Mouse (Mus musculus): Measurements from ENCODE around the gene Fkbp2. TPM values are rescaled to one million over a fixed set of nuclear protein-coding genes. Genes with fewer than 3 reads are reported as not detected.
A peak's percentile ranks its signal among the peaks of the same experiment; 100 is the strongest.
"Not testable (repeated sequence)": the region's sequence is repeated elsewhere in the genome, so short reads cannot be mapped to it uniquely, and the experiment has no call there.

The Fkbp2 gene
- polyA plus RNA-seq, 1 experiment from 2014 or later, result 84.8 TPM

GRCm38 (mm10) chr19:6996006-6996405 lies 15.7 kb upstream of the Fkbp2 start, which contains the start of the genes Nudt22 and Trpt1:
Gene Nudt22, minus strand, starts transcription at chr19:6996117.
Gene Trpt1, plus strand, starts transcription at chr19:6996131.
- peaks cover 18% of the 10 kb centered on the region for H3K4me1 ChIP-seq (ENCODE audit: insufficient read depth)
- DNase-seq, result peak; percentile 94
- H3K4me2 ChIP-seq, result peak within 1 kb of the TSS; percentile 92
- H3K9me3 ChIP-seq (ENCODE audit: low read depth, low read length), result no peaks in the 10 kb centered on the region
- H3K9ac ChIP-seq, result peak within 1 kb of the TSS; percentile 68
- WGBS, result 1% methylated on average over 24 of the region's 24 CpGs
- peak; percentile 81 for ATAC-seq (ENCODE audit: insufficient read depth)
- 0 out of 2 replicates have a peak, but pooled peaks cover 2% of the 10 kb centered on the region for H3K27me3 ChIP-seq (ENCODE audit: insufficient read depth, low read length)
- no peak for TF ChIP-seq CTCF (IDR thresholded peaks at IDR 0.05; ENCODE audit: low read depth)
- peak within 1 kb of the TSS; percentile 61 for H3K27ac ChIP-seq (ENCODE audit: low read depth)
- H3K36me3 ChIP-seq (ENCODE audit: insufficient read depth), result peaks cover 21% of the 10 kb centered on the region
- H3K4me3 ChIP-seq (ENCODE audit: low read depth, low read length), result peak within 1 kb of the TSS; percentile 55

DNA sequence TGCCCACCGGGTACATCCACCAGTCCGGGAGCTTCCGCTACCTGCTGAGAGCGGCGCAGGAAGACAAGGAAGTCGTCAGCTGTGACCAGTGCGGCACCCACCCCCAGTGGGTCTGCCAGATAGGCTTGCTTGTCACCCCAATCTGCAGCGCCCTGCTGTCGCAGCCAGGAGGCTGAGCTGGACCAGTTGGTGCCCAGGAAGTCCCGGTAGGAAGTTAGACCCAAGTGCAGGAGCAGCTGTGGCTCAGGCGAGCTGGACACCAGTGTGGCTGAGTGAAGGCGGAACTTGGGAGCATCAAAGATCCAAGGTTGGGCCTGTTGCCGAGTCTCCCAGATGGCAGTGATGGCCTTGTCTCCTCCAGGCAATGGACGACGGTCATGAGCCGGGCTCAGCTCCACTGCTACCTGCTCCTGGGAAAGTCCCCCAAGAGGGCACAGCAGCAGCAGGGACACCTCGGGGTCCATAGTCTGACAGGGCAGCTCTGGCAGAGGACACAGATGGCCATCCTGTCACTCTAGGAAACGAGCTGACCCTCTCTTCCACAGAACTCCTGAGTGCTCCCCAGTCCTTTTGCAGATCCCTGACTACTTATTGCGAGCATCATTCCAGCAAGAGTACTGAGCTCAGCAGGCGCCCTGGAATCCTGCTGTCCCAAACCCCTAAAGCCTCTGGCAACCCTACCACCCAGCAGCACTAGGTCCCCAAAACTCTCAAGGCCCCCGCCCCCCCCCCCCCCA lies 15.1 kb upstream of the Fkbp2 start:
- TF ChIP-seq CTCF (IDR thresholded peaks at IDR 0.05; ENCODE audit: low read depth), result no peak
- Histone ChIP-seq H3K4me2 (peak overlapping the region; percentile 92), H3K27ac (ENCODE audit: low read depth) (no peak overlapping the region), H3K36me3 (ENCODE audit: insufficient read depth) (peaks cover 20% of the 10 kb centered on the region), H3K4me3 (ENCODE audit: low read depth, low read length) (peak overlapping the region; percentile 55), H3K27me3 (ENCODE audit: insufficient read depth, low read length) (0 out of 2 replicates have a peak, but pooled peaks cover 2% of the 10 kb centered on the region), H3K9me3 (ENCODE audit: low read depth, low read length) (no peaks in the 10 kb centered on the region), H3K4me1 (ENCODE audit: insufficient read depth) (peaks cover 18% of the 10 kb centered on the region), H3K9ac (peak overlapping the region; percentile 68)
- WGBS, result 39% methylated on average over 20 of the region's 21 CpGs
- DNase-seq, result no peak
- no peak for ATAC-seq (ENCODE audit: insufficient read depth)

- Histone ChIP-seq H3K9ac (no peak overlapping the region), H3K4me2 (peak overlapping the region; percentile 92; the same call in 1 of the 2 replicates), H3K27me3 (ENCODE audit: insufficient read depth, low read length) (0 out of 2 replicates have a peak, but pooled peaks cover 2% of the 10 kb centered on the region), H3K36me3 (ENCODE audit: insufficient read depth) (peaks cover 11% of the 10 kb centered on the region), H3K4me3 (ENCODE audit: low read depth, low read length) (no peak overlapping the region), H3K4me1 (ENCODE audit: insufficient read depth) (peaks cover 18% of the 10 kb centered on the region), H3K27ac (ENCODE audit: low read depth) (no peak overlapping the region), H3K9me3 (ENCODE audit: low read depth, low read length) (no peaks in the 10 kb centered on the region)
- no peak for ATAC-seq (ENCODE audit: insufficient read depth)
- no peak for TF ChIP-seq CTCF (IDR thresholded peaks at IDR 0.05; ENCODE audit: low read depth)
- no peak for DNase-seq
- WGBS, result 77% methylated on average over 8 of the region's 8 CpGs
These were observed 14.2 kb upstream of the Fkbp2 start for GRCm38 (mm10) chr19:6994489-6994888.

DNA sequence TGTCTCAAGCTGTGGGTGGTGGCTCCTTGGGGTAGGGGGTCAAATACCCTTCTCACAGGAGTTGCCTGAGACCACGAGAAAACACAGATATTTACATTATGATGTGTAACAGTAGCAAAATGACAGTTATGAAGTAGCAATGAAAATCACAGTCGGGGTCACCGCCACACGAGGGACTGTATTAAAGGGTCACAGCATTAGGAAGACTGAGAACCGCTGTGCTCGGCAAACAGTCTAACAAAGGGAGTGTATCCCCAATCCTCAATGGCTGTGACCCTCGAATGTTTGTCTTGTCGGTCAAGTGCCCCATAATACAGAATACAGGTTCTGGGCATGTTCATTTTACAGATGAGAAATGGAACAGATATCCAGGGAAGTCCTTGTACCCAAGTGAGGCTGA lies 13.7 kb upstream of the Fkbp2 start:
- Histone ChIP-seq H3K27me3 (ENCODE audit: insufficient read depth, low read length) (0 out of 2 replicates have a peak, but pooled peaks cover 2% of the 10 kb centered on the region), H3K36me3 (ENCODE audit: insufficient read depth) (peaks cover 6% of the 10 kb centered on the region), H3K9ac (no peak overlapping the region), H3K4me2 (no peak overlapping the region), H3K27ac (ENCODE audit: low read depth) (no peak overlapping the region), H3K4me3 (ENCODE audit: low read depth, low read length) (no peak overlapping the region), H3K4me1 (ENCODE audit: insufficient read depth) (peaks cover 18% of the 10 kb centered on the region), H3K9me3 (ENCODE audit: low read depth, low read length) (no peaks in the 10 kb centered on the region)
- TF ChIP-seq CTCF (IDR thresholded peaks at IDR 0.05; ENCODE audit: low read depth), result no peak
- no peak for ATAC-seq (ENCODE audit: insufficient read depth)
- DNase-seq, result no peak
- WGBS, result 65% methylated on average over 8 of the region's 8 CpGs

DNA sequence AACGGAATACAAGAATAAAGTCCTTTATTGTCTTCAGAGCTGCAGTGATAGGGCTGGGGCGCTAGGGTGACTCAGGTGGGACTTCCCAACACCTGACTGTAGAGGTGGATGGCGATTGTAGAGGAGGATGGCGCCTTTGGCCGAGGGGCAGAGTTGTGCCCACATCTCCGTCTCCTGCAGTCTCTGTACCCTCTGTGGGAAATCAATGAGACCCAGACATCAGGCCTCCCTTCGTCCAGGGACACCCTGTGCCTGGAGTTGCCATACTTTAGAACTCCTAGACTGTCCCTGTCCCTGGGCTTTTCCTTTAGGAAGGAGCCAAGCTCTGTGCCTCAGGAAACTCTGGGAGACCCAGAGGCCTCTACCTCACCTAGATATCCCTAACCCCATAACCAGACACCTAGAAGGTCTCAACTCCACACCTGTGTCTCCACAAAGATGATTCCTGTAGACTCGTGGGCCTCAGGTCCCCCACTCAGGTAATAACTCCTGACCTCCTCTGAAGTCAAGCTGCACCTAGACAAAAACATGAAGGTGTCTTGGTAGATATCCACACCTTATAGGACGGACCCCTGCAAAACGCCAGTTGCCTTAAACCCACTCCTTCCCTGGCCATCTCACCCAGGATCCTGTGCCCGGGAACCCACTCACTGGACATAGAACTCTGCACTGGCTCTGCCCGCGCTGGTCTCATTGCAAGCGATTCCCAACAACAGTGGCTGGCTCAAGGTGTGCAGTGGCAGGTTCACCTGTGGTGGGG lies 12.9 kb upstream of the Fkbp2 start:
- ATAC-seq (ENCODE audit: insufficient read depth) (no peak), DNase-seq (no peak)
- peak overlapping the region; percentile 91 for H3K4me2 ChIP-seq
- 58% methylated on average over 14 of the region's 14 CpGs for WGBS
- H3K36me3 ChIP-seq (ENCODE audit: insufficient read depth), result no peaks in the 10 kb centered on the region
- peak overlapping the region; percentile 69; the same call in 1 of the 2 replicates for H3K27ac ChIP-seq (ENCODE audit: low read depth)
- H3K9ac ChIP-seq, result peak overlapping the region; percentile 54
- H3K4me1 ChIP-seq (ENCODE audit: insufficient read depth), result peaks cover 18% of the 10 kb centered on the region
- TF ChIP-seq CTCF (IDR thresholded peaks at IDR 0.05; ENCODE audit: low read depth), result peak; percentile 15; the same call in 1 of the 2 replicates
- H3K27me3 ChIP-seq (ENCODE audit: insufficient read depth, low read length), result 0 out of 2 replicates have a peak, but pooled peaks cover 2% of the 10 kb centered on the region
- H3K4me3 ChIP-seq (ENCODE audit: low read depth, low read length), result peak overlapping the region; percentile 58
- no peaks in the 10 kb centered on the region for H3K9me3 ChIP-seq (ENCODE audit: low read depth, low read length)

- Histone ChIP-seq H3K9me3 (ENCODE audit: low read depth, low read length) (no peaks in the 10 kb centered on the region), H3K9ac (peak within 1 kb of the TSS; percentile 66), H3K36me3 (ENCODE audit: insufficient read depth) (no peaks in the 10 kb centered on the region), H3K27ac (ENCODE audit: low read depth) (peak within 1 kb of the TSS; percentile 69; the same call in 1 of the 2 replicates), H3K4me2 (peak within 1 kb of the TSS; percentile 91), H3K4me3 (ENCODE audit: low read depth, low read length) (peak within 1 kb of the TSS; percentile 58), H3K27me3 (ENCODE audit: insufficient read depth, low read length) (0 out of 2 replicates have a peak, but pooled peaks cover 2% of the 10 kb centered on the region), H3K4me1 (ENCODE audit: insufficient read depth) (peaks cover 18% of the 10 kb centered on the region)
- peak; percentile 99 for DNase-seq
- peak; percentile 33 for TF ChIP-seq CTCF (IDR thresholded peaks at IDR 0.05; ENCODE audit: low read depth)
- peak; percentile 92 for ATAC-seq (ENCODE audit: insufficient read depth)
- WGBS, result 1% methylated on average over 37 of the region's 37 CpGs
These were observed 11.9 kb upstream of the Fkbp2 start, which contains the start of gene Dnajc4 for GRCm38 (mm10) chr19:6992011-6992858. Gene Dnajc4, minus strand, starts transcription at chr19:6992572.

- not testable (repeated sequence) for DNase-seq; H3K4me3 ChIP-seq (ENCODE audit: low read depth, low read length); H3K9ac ChIP-seq; H3K4me2 ChIP-seq; H3K27me3 ChIP-seq (ENCODE audit: insufficient read depth, low read length); H3K36me3 ChIP-seq (ENCODE audit: insufficient read depth); H3K9me3 ChIP-seq (ENCODE audit: low read depth, low read length); H3K27ac ChIP-seq (ENCODE audit: low read depth); ATAC-seq (ENCODE audit: insufficient read depth)
- WGBS, result 90% methylated on average over 6 of the region's 6 CpGs
- peaks cover 12% of the 10 kb centered on the region for H3K4me1 ChIP-seq (ENCODE audit: insufficient read depth)
These were observed 10.9 kb upstream of the Fkbp2 start for GRCm38 (mm10) chr19:6991166-6991565.
